28 mouse cellular contexts compared by ENCODE assay signal in the genomic region with DNA sequence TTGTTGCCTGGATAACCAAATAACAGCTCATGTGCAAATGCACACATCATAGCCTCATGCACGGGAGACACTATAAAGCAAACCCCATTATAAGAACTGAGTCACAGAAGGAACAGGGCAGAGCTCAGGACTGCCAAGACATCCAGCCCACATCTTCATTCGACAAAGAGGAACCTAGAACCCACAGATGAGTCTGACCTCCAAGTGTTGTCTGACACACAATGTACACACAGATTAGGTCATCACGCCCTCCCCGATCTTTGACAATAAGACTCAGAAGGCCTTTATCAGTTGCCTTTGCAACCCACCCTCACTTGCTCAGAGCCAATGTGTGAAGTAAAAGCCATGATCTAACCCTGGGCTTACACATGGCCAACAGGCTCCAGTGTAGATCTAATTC. TPM values are rescaled to one million over a fixed set of nuclear protein-coding genes. Genes with fewer than 3 reads are reported as not detected.
DNase-seq lines count a peak whose midpoint lies in the region; ATAC-seq lines count a peak whose summit lies in the region.
"Had no signal": no experiment of that assay in that cellular context is flagged by ENCODE, and none has a peak within 500 bp of the region (broad histone marks: within the 10 kb centered on the region; RNA-seq: fewer than 3 reads in every experiment).

No protein-coding gene starts in this region.

- no peak overlapping the region for H3K27ac ChIP-seq in midbrain, embryonic 11.5 days (ENCODE audit: low read depth, low read length)
- H3K27ac ChIP-seq: embryonic facial prominence, embryonic 12.5 days; embryonic facial prominence, embryonic 15.5 days; forebrain, embryonic 12.5 days; forebrain, embryonic 15.5 days; heart, embryonic 10.5 days; heart, embryonic 13.5 days; hindbrain, embryonic 14.5 days; hindbrain, postnatal 0 days had no signal

- DNase-seq in 416B (ENCODE audit: low read depth) (peak; percentile 75), MEL-GATA-1-ER (ENCODE audit: extremely low read depth, low read depth) (peak; percentile 78)
- DNase-seq in layer of hippocampus, adult 18-20 months (ENCODE audit: low spot score in 2 of 2) = no peak
- DNase-seq in urinary bladder, adult 18-20 months (ENCODE audit: low spot score in 2 of 2) = no peak
- no peak for DNase-seq in kidney, postnatal 36 days
- no peak for DNase-seq in midbrain, embryonic 11.5 days (ENCODE audit: low spot score, missing footprints)
- DNase-seq: adrenal gland, postnatal 10 days; adrenal gland, postnatal 36 days; cerebellum, adult 18-20 months; cerebellum, adult 9-10 months; cerebellum, postnatal 14 days; gastrocnemius, postnatal 14 days; heart, adult 18-20 months; heart, postnatal 14 days; heart, postnatal 4 days had no signal

- no peak overlapping the region for H3K9ac ChIP-seq in midbrain, embryonic 11.5 days (ENCODE audit: low read length)
- H3K9ac ChIP-seq: embryonic facial prominence, embryonic 12.5 days; embryonic facial prominence, embryonic 15.5 days; forebrain, embryonic 12.5 days; forebrain, embryonic 15.5 days; heart, embryonic 13.5 days; hindbrain, embryonic 14.5 days had no signal

- H3K4me3 ChIP-seq in midbrain, embryonic 11.5 days (ENCODE audit: low read depth, low read length) = no peak overlapping the region
- H3K4me3 ChIP-seq: embryonic facial prominence, embryonic 12.5 days; embryonic facial prominence, embryonic 15.5 days; forebrain, embryonic 12.5 days; forebrain, embryonic 15.5 days; heart, embryonic 10.5 days; heart, embryonic 13.5 days had no signal

- WGBS in midbrain, embryonic 11.5 days = 86% methylated on average over 4 of the region's 4 CpGs

- no peak overlapping the region for H3K4me2 ChIP-seq in midbrain, embryonic 11.5 days
- H3K4me2 ChIP-seq: embryonic facial prominence, embryonic 12.5 days; embryonic facial prominence, embryonic 15.5 days; forebrain, embryonic 12.5 days; forebrain, embryonic 15.5 days; heart, embryonic 13.5 days; hindbrain, embryonic 14.5 days had no signal

- ATAC-seq in megakaryocyte, adult 5-6 weeks (ENCODE audit: poor library complexity, severe bottlenecking) = peak; percentile 71
- peak; percentile 79 for ATAC-seq in neutrophil, adult 5-6 weeks (ENCODE audit: extremely low read depth, insufficient number of reproducible peaks, low FRiP score, poor library complexity, severe bottlenecking)
- no peak for ATAC-seq in midbrain, embryonic 11.5 days (ENCODE audit: low FRiP score)
- ATAC-seq: CD4-positive, CD25-positive, alpha-beta regulatory T cell, adult 4 months; forebrain, embryonic 15.5 days; hindbrain, postnatal 0 days; inflammation-experienced regulatory T-cells, adult 6 months; Patski had no signal

- no peaks in the 10 kb centered on the region for H3K36me3 ChIP-seq in midbrain, embryonic 11.5 days (ENCODE audit: control insufficient read depth, insufficient read depth, low read length)
- H3K36me3 ChIP-seq: embryonic facial prominence, embryonic 12.5 days; embryonic facial prominence, embryonic 15.5 days; forebrain, embryonic 12.5 days; forebrain, embryonic 15.5 days; heart, embryonic 10.5 days; heart, embryonic 13.5 days had no signal

- peaks cover 2% of the 10 kb centered on the region for H3K27me3 ChIP-seq in midbrain, embryonic 11.5 days (ENCODE audit: control insufficient read depth, insufficient read depth, low read length)
- H3K27me3 ChIP-seq: embryonic facial prominence, embryonic 12.5 days; embryonic facial prominence, embryonic 15.5 days; forebrain, embryonic 15.5 days; heart, embryonic 13.5 days; Patski had no signal

- H3K4me1 ChIP-seq in midbrain, embryonic 11.5 days (ENCODE audit: control insufficient read depth, insufficient read depth, low read length) = no peaks in the 10 kb centered on the region

- H3K9me3 ChIP-seq in midbrain, embryonic 11.5 days (ENCODE audit: control insufficient read depth, low read length) = no peaks in the 10 kb centered on the region
- H3K9me3 ChIP-seq: embryonic facial prominence, embryonic 12.5 days; embryonic facial prominence, embryonic 15.5 days; forebrain, embryonic 12.5 days; forebrain, embryonic 15.5 days; heart, embryonic 10.5 days; heart, embryonic 13.5 days had no signal

RNA-seq across cellular contexts. Expression of a gene that starts 6.1 kb away (rescaled TPM):
- 205 and 209 TPM in 2 replicates for total RNA-seq in megakaryocyte, adult 5-6 weeks (2015)
- 124 and 138 TPM in 2 replicates for total RNA-seq in megakaryocyte, adult 5-6 weeks (2017)
- 387 and 407 TPM in 2 replicates for total RNA-seq in neutrophil, adult 5-6 weeks (2017)
- 10 to 100 TPM; 11.1 to 12.6 TPM for total RNA-seq in layer of hippocampus, adult 18-20 months (2021)
- polyA plus RNA-seq in midbrain, embryonic 11.5 days (2014; fragmentation: Nextera tagmentation; extraction: Ambion mirVana) = 10.1 and 14.0 TPM in 2 replicates

Comparison
In these comparisons a context has a peak if more than half of its experiments do, and no peak if none do; other contexts are left out.
1. DNase-seq: peak in 416B (single experiment) and MEL-GATA-1-ER (single experiment); none in layer of hippocampus, adult 18-20 months (0 of 2), urinary bladder, adult 18-20 months (0 of 2), kidney, postnatal 36 days (0 of 2) and midbrain, embryonic 11.5 days (single experiment).
2. RNA of a gene that starts 6.1 kb away (total RNA-seq): 387 to 407 TPM in neutrophil, adult 5-6 weeks and 124 to 209 TPM in megakaryocyte, adult 5-6 weeks; 11.1 to 12.6 TPM in layer of hippocampus, adult 18-20 months; every median in the first group is over 4 times any median in the second.